ENCODE assay signal across 8 mouse cellular contexts in the genomic region with DNA sequence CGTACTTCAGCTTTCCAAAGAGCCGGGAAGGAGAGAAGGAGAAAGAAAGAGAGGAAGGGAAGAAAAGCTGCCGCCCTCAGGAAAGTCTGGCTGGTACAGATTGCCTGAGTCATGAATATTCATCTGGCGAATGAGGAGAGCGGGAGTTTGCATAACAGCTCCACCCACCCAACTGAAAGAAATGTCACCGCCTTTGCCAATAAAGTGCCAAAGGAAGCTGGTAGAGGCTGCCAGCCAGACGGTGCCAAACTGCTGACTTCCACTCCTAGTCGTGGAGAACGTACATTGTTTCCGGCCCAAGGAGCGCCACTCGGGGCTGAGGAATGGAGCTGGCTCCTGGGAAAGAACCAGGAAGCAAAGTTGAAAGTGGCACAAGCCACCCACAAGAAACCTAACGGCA. TPM values are rescaled to one million over a fixed set of nuclear protein-coding genes. Genes with fewer than 3 reads are reported as not detected.
A peak's percentile ranks its signal among the peaks of the same experiment; 100 is the strongest.
DNase-seq lines count a peak whose midpoint lies in the region; ATAC-seq and TF ChIP-seq lines count a peak whose summit lies in the region.

No protein-coding gene starts in this region.

- H3K27ac ChIP-seq in limb, embryonic 14.5 days (replicated peaks; ENCODE audit: low read depth, low read length): no peak overlapping the region
- H3K27ac ChIP-seq in limb, embryonic 10.5 days: no peak overlapping the region

- no peak for DNase-seq in limb, embryonic 14.5 days (ENCODE audit: low spot score)
- no peak for DNase-seq in limb, embryonic 10.5 days (ENCODE audit: low spot score)
- peak; percentile 21 for DNase-seq in c-Kit-negative CD71-positive TER-119-positive erythroid progenitor cells, embryonic 14.5 days (ENCODE audit: low read depth, low spot score)
- peak; percentile 87 to 94 for DNase-seq in frontal cortex, adult 2 months (ENCODE audit: extremely low spot score in 1 of 2, low spot score in 1 of 2)
- DNase-seq in large intestine, adult 2 months (ENCODE audit: low read depth, low spot score): peak; percentile 21
- peak; percentile 26 for DNase-seq in lung, adult 2 months
- no peak for DNase-seq in spleen, postnatal 36 days (ENCODE audit: low spot score in 2 of 2)
- DNase-seq in gastrocnemius, postnatal 36 days: no peak

- H3K9me3 ChIP-seq in limb, embryonic 14.5 days (ENCODE audit: control insufficient read depth, low read length): no peaks in the 10 kb centered on the region
- no peaks in the 10 kb centered on the region for H3K9me3 ChIP-seq in limb, embryonic 10.5 days (replicated peaks)

- H3K27me3 ChIP-seq in limb, embryonic 14.5 days (ENCODE audit: control insufficient read depth, insufficient read depth, low read length): no peaks in the 10 kb centered on the region
- H3K27me3 ChIP-seq in limb, embryonic 10.5 days (ENCODE audit: low read depth, poor library complexity, severe bottlenecking): peaks cover 49% of the 10 kb centered on the region

- TF ChIP-seq POLR2A in limb, embryonic 14.5 days (IDR thresholded peaks at IDR 0.05; ENCODE audit: borderline replicate concordance, extremely low read depth, insufficient read depth, insufficient read length): no peak
- TF ChIP-seq POLR2A in lung, adult 2 months (IDR thresholded peaks at IDR 0.05; ENCODE audit: borderline replicate concordance, extremely low read depth, low read depth, low read length): no peak

- WGBS in limb, embryonic 14.5 days: 40% methylated on average over 13 of the region's 13 CpGs
- 42% methylated on average over 13 of the region's 13 CpGs for WGBS in limb, embryonic 10.5 days
- 17% methylated on average over 13 of the region's 13 CpGs for WGBS in large intestine, adult 2 months
- 23% methylated on average over 13 of the region's 13 CpGs for WGBS in lung, adult 2 months

- intact Hi-C loops in gastrocnemius, postnatal 36 days (cut with DNase I): no loop called here

- H3K4me3 ChIP-seq in limb, embryonic 14.5 days (replicated peaks; ENCODE audit: low read length): no peak overlapping the region
- no peak overlapping the region for H3K4me3 ChIP-seq in limb, embryonic 10.5 days
- no peak overlapping the region for H3K4me3 ChIP-seq in lung, adult 2 months (replicated peaks; ENCODE audit: extremely low read depth, low read depth, low read length)

- no peak for TF ChIP-seq CTCF in lung, adult 2 months (IDR thresholded peaks at IDR 0.05; ENCODE audit: insufficient read depth, low read length)

- H3K9ac ChIP-seq in limb, embryonic 14.5 days (ENCODE audit: low read depth, low read length, severe bottlenecking): no peak overlapping the region

- H3K4me1 ChIP-seq in limb, embryonic 14.5 days (ENCODE audit: control insufficient read depth, insufficient read depth, low read length): no peaks in the 10 kb centered on the region
- H3K4me1 ChIP-seq in limb, embryonic 10.5 days: no peaks in the 10 kb centered on the region
- H3K4me1 ChIP-seq in lung, adult 2 months (ENCODE audit: control insufficient read depth, insufficient read depth, low read length): no peaks in the 10 kb centered on the region

- no peak for ATAC-seq in limb, embryonic 14.5 days (ENCODE audit: low FRiP score, low read depth)

- no peaks in the 10 kb centered on the region for H3K36me3 ChIP-seq in limb, embryonic 14.5 days (ENCODE audit: control insufficient read depth, insufficient read depth, low read length)
- no peaks in the 10 kb centered on the region for H3K36me3 ChIP-seq in limb, embryonic 10.5 days

- H3K4me2 ChIP-seq in limb, embryonic 14.5 days (replicated peaks; ENCODE audit: low read depth, low read length, severe bottlenecking): 0 out of 2 replicates have a peak overlapping the region, but pooled peaks have one; percentile 17

RNA-seq across cellular contexts. Expression of a gene that starts 15.7 kb away (rescaled TPM):
- not detected in 2 replicates for polyA plus RNA-seq in limb, embryonic 14.5 days (2012; rRNA removed)
- not detected in 2 replicates for polyA plus RNA-seq in limb, embryonic 14.5 days (2014; fragmentation: Nextera tagmentation; extraction: Ambion mirVana)
- polyA plus RNA-seq in limb, embryonic 10.5 days (2016; fragmentation: Nextera tagmentation; extraction: Ambion mirVana): not detected in 2 replicates
- polyA plus RNA-seq in frontal cortex, adult 2 months (2012; rRNA removed): 0.14 and 0.21 TPM in 2 replicates
- polyA plus RNA-seq in large intestine, adult 2 months (2012; rRNA removed): not detected in 2 replicates
- not detected in 2 replicates for polyA plus RNA-seq in lung, adult 2 months (2012; rRNA removed)
- not detected for total RNA-seq in gastrocnemius, postnatal 36 days (2021)

Comparison
In these comparisons a context has a peak if more than half of its experiments do, and no peak if none do; other contexts are left out.
1. DNase-seq: peak in c-Kit-negative CD71-positive TER-119-positive erythroid progenitor cells, embryonic 14.5 days (single experiment), frontal cortex, adult 2 months (2 of 2), large intestine, adult 2 months (single experiment) and lung, adult 2 months (single experiment); none in limb, embryonic 14.5 days (single experiment), limb, embryonic 10.5 days (single experiment), spleen, postnatal 36 days (0 of 2) and gastrocnemius, postnatal 36 days (0 of 2).